Mouse (Mus musculus) liver, adult 2 months (tissue): Measurements from ENCODE around the gene Wdr83os.

Experiments
- CTCF ChIP-seq: fragments of 200-500 bp; IDR thresholded peaks from 2 replicates; pipeline ENCODE4 v1.5.1; 2011; ENCODE audit warnings: low read depth, low read length, control low read depth
- POLR2A ChIP-seq: fragments of 200-500 bp; IDR thresholded peaks from 2 replicates; pipeline ENCODE4 v1.6.1; 2011; ENCODE audit warnings: low read length, control low read depth; ENCODE audit not compliant: insufficient read depth; ENCODE audit errors: extremely low read depth

DNA sequence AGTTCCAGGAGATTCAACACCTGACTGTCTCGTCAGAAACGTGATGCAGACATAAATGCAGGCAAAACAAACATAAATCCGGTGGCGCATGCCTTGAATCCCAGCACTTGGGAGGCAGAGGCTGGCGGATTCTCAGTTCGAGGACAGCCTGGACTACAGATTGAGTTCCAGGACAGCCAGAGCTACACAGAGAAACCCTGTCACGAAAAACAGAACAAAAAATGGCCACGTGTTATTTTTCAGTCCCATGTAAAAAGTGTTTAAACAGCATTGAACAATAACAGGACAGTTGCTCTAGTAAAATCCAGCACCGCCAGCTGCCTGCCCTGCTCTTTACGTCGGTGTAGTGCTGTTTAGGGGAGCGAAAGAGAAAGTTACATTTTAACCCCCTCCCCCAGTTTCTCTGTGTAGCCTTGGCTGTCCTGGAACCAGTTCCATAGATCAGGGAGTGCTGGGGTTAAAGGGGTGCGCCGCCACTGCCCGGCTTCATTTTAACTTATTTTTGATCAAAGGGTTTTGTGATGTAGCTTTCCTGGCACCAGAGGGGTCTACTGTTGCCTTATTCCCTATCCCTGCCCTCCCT, 44.7 kb upstream of the Wdr83os start:
- TF ChIP-seq CTCF, result no peak
- no peak for TF ChIP-seq POLR2A
